Mouse (Mus musculus) forebrain, embryonic 10.5 days (tissue): ENCODE measurements around the gene Tnfaip2. TPM values are rescaled to one million over a fixed set of nuclear protein-coding genes. Genes with fewer than 3 reads are reported as not detected.

Experiments used
- DNase-seq: peaks from one replicate; pipeline ENCODE4 v3.0.0-alpha.2; 2017; ENCODE audit warnings: low spot score; ENCODE audit errors: extremely low spot score
- H3K27ac ChIP-seq: fragments of 300-500 bp; sonication (generic); 2 replicates; pipeline ENCODE4 v1.5.1; 2016; ENCODE audit warnings: mild to moderate bottlenecking
- H3K27me3 ChIP-seq: fragments of 300-500 bp; sonication (generic); 2 replicates; pipeline ENCODE4 v1.6.1; 2016; ENCODE audit warnings: mild to moderate bottlenecking; ENCODE audit not compliant: poor library complexity, severe bottlenecking
- H3K36me3 ChIP-seq: fragments of 300-500 bp; sonication (generic); replicated peaks from 2 replicates; pipeline ENCODE4 v1.6.1; 2016; ENCODE audit warnings: mild to moderate bottlenecking, moderate library complexity
- H3K4me1 ChIP-seq: fragments of 300-500 bp; sonication (generic); 2 replicates; pipeline ENCODE4 v1.6.1; 2016
- H3K4me3 ChIP-seq: fragments of 300-500 bp; sonication (generic); 2 replicates; pipeline ENCODE4 v1.5.1; 2016; ENCODE audit warnings: mild to moderate bottlenecking, moderate library complexity
- H3K9me3 ChIP-seq: fragments of 300-500 bp; sonication (generic); 2 replicates; pipeline ENCODE4 v1.6.1; 2016; ENCODE audit warnings: mild to moderate bottlenecking, moderate library complexity
- WGBS: fragments of 180-500 bp; shearing (Covaris S2); methylation state at CpG from one replicate; pipeline ENCODE4 v1.1.7; 2016; 5-methylcytosine and 5-hydroxymethylcytosine counted together
- polyA plus RNA-seq: library from polyadenylated mRNA; unstranded; fragments of >200 nt; fragmentation: Nextera tagmentation; extraction: Ambion mirVana; gene quantifications from 2 replicates; pipeline ENCODE4 v1.2.1, GENCODE M21; 2016

Gene Tnfaip2
- polyA plus RNA-seq, 1 experiment from 2014 or later, result 2.1 TPM

GRCm38 (mm10) chr12:111443011-111443870 lies 972 bp downstream of the Tnfaip2 start:
- H3K27me3 ChIP-seq, result peaks cover 94% of the 10 kb centered on the region
- peaks cover 66% of the 10 kb centered on the region for H3K4me1 ChIP-seq
- peak overlapping the region; percentile 12; the same call in 1 of the 2 replicates for H3K27ac ChIP-seq
- 0 out of 2 replicates have a peak, but pooled peaks cover 4% of the 10 kb centered on the region for H3K9me3 ChIP-seq
- no peaks in the 10 kb centered on the region for H3K36me3 ChIP-seq
- H3K4me3 ChIP-seq, result peak overlapping the region; percentile 57
- WGBS, result 8% methylated on average over 15 of the region's 15 CpGs
- no peak for DNase-seq

DNA sequence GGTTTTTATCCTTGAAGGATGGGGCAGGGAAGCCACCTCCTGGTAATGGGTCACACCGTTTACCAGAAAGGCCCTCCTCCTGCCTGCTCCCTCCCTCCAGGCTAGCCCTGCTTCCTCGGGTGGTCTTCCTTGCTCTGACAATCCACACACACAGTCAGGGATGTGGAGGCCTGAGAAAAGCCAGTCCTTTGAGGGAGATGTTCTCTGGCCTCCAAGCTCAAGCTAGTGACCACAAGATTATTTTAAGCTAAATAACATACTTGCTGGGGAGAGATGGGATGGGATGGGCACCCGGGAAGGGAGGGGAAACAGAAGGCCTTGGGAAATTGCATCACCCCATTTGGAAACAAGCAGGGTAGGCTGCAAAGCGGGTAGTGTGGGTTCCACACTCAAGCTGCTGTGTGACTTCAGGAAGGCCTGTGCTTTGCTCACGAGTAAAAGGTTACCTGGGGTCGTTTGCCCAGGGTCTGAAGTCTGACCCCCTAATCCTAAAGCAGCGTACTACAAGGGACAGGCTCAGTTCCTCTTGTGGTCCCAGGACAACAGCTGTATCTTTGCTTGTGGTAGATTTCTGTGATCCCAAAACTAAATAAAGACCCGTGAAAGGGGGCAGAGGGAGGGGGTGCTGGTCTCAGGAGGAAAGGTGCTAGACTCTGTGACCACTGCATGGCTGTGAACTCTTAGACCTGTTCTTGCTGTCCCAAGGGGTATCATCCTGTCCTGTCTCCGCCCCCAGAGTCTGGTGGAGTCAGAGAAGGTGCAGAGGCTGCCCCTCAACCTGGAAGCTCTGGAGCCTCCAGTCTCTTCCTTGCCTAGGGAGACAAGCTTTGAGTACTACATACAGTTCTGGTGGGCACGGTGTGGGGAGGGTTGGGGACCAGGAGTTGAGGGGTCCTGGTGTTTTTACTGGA lies 1.9 kb downstream of the Tnfaip2 start:
- Histone ChIP-seq H3K27me3 (peaks cover 97% of the 10 kb centered on the region), H3K4me3 (0 out of 2 replicates have a peak overlapping the region, but pooled peaks have one; percentile 57)
- WGBS, result 22% methylated on average over 10 of the region's 10 CpGs

GRCm38 (mm10) chr12:111445161-111445889 lies 3.1 kb downstream of the Tnfaip2 start:
- Histone ChIP-seq H3K27ac (no peak overlapping the region), H3K27me3 (peaks cover 100% of the 10 kb centered on the region), H3K36me3 (no peaks in the 10 kb centered on the region), H3K4me1 (peaks cover 87% of the 10 kb centered on the region), H3K9me3 (no peaks in the 10 kb centered on the region), H3K4me3 (peak overlapping the region; percentile 38)
- 2% methylated on average over 52 of the region's 52 CpGs for WGBS
- no peak for DNase-seq

More for the DNA sequence above, 1.9 kb downstream of the Tnfaip2 start:
- no peaks in the 10 kb centered on the region for H3K36me3 ChIP-seq
- DNase-seq, result no peak
- peaks cover 75% of the 10 kb centered on the region for H3K4me1 ChIP-seq
- H3K27ac ChIP-seq, result no peak overlapping the region
- 0 out of 2 replicates have a peak, but pooled peaks cover 4% of the 10 kb centered on the region for H3K9me3 ChIP-seq

- H3K4me3 ChIP-seq, result peak overlapping the region; percentile 38
- no peak for DNase-seq
- H3K36me3 ChIP-seq, result no peaks in the 10 kb centered on the region
- peaks cover 100% of the 10 kb centered on the region for H3K27me3 ChIP-seq
- H3K4me1 ChIP-seq, result peaks cover 90% of the 10 kb centered on the region
- no peak overlapping the region for H3K27ac ChIP-seq
- WGBS, result 4% methylated on average over 27 of the region's 27 CpGs
- H3K9me3 ChIP-seq, result no peaks in the 10 kb centered on the region
These were observed 3.8 kb downstream of the Tnfaip2 start for GRCm38 (mm10) chr12:111445890-111446613.

DNA sequence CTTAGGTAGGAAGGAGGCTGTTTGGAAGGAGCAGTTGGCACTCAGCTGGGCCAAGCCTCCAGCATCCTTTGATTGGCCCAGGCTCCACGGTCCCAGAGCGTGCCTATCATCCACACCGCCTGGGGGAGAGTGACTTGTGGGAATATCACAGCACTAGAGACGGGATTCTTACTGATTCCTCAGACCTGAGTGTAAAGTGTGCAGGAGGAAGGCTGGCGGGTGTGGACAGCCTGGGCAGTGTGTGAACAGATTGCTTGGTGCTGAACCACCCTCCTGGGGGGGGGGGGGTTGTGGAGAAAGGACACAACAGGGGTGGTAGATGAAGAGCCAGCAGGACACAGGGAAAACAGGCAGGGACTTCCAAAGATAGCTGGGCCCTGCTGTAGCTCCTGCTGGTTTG lies 4.5 kb downstream of the Tnfaip2 start:
- peak overlapping the region; percentile 6; the same call in 1 of the 2 replicates for H3K27ac ChIP-seq
- H3K9me3 ChIP-seq, result no peaks in the 10 kb centered on the region
- DNase-seq, result no peak
- peaks cover 86% of the 10 kb centered on the region for H3K4me1 ChIP-seq
- H3K36me3 ChIP-seq, result no peaks in the 10 kb centered on the region
- WGBS, result 18% methylated on average over 5 of the region's 5 CpGs
- no peak overlapping the region for H3K4me3 ChIP-seq
- peaks cover 100% of the 10 kb centered on the region for H3K27me3 ChIP-seq

DNA sequence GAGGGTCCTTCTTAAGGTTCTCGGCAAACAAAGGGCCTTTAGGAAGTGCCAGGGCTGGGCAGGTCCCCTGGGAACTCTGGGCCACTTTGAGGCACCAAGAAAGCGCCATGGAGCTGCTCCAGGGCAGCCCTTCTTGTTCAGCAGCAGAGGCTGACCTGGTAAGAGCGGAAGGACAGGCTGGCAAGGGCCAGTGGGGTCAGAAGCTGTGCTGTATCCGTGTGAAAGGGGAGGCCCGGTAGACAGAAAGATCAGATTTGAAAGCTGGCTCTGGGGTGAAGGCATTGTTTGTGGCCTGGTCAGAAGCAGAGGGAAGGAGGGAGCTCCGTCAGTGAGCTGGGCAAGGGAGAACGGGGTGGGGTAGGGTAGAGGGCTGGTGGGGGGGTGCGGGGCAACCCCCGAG lies 5.1 kb downstream of the Tnfaip2 start:
- Histone ChIP-seq H3K36me3 (no peaks in the 10 kb centered on the region), H3K27me3 (peaks cover 100% of the 10 kb centered on the region), H3K9me3 (no peaks in the 10 kb centered on the region), H3K4me1 (peaks cover 80% of the 10 kb centered on the region), H3K27ac (peak overlapping the region; percentile 6; the same call in 1 of the 2 replicates), H3K4me3 (no peak overlapping the region)
- no peak for DNase-seq
- WGBS, result 10% methylated on average over 9 of the region's 9 CpGs

DNA sequence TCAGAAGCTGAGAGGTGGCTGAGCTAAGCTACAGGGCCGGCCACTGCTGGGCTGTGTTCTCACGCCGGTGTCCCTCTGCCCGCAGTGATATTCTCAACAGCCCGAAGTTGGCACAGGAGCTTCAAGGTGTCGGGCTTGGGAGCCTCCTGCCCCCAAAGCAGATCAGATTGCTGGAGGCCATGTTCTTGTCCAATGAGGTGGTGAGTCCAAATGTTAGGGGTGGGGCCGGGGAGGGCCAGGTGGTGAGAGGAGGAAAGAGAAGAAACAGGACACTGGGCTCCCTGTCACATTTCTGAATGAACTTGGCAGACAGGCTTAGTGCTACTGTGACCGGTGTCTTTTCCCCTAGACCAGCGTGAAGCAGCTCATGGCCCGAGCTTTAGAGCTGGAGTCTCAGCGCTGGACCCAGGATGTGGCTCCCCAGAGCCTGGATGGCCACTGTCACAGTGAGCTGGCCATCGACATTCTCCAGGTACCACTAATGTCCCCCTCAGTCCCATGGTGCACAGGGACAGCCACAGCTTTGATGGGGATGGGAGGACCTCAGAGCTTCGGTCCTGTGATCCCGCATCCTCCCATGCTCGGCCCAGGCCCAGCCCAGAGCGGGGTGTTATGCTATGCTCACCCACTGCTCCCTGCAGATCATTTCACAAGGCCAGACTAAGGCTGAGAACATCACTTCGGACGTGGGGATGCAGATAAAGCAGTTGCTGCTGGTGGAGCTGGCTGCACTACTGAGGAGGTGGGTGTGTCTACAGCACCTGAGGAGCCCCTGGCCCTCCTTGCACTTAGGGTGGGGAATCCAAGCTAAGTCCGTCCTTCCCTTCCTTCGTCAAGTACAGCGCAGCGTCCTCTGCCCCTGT lies 5.9 kb downstream of the Tnfaip2 start:
- WGBS, result 12% methylated on average over 22 of the region's 22 CpGs
- Histone ChIP-seq H3K36me3 (no peaks in the 10 kb centered on the region), H3K27me3 (peaks cover 100% of the 10 kb centered on the region), H3K27ac (no peak overlapping the region), H3K4me3 (no peak overlapping the region), H3K9me3 (no peaks in the 10 kb centered on the region), H3K4me1 (peaks cover 72% of the 10 kb centered on the region)
- no peak for DNase-seq

GRCm38 (mm10) chr12:111448931-111449705 lies 6.8 kb downstream of the Tnfaip2 start:
- no peaks in the 10 kb centered on the region for H3K36me3 ChIP-seq
- 22% methylated on average over 13 of the region's 14 CpGs for WGBS
- H3K27ac ChIP-seq, result no peak overlapping the region
- H3K4me3 ChIP-seq, result no peak overlapping the region
- no peak for DNase-seq
- no peaks in the 10 kb centered on the region for H3K9me3 ChIP-seq
- peaks cover 100% of the 10 kb centered on the region for H3K27me3 ChIP-seq
- H3K4me1 ChIP-seq, result peaks cover 62% of the 10 kb centered on the region

- Histone ChIP-seq H3K36me3 (no peaks in the 10 kb centered on the region), H3K4me1 (peaks cover 58% of the 10 kb centered on the region), H3K9me3 (no peaks in the 10 kb centered on the region), H3K4me3 (no peak overlapping the region), H3K27me3 (peaks cover 100% of the 10 kb centered on the region), H3K27ac (no peak overlapping the region)
- WGBS, result 36% methylated on average over 6 of the region's 6 CpGs
- DNase-seq, result no peak
These were observed 8.1 kb downstream of the Tnfaip2 start for GRCm38 (mm10) chr12:111450359-111450758.

DNA sequence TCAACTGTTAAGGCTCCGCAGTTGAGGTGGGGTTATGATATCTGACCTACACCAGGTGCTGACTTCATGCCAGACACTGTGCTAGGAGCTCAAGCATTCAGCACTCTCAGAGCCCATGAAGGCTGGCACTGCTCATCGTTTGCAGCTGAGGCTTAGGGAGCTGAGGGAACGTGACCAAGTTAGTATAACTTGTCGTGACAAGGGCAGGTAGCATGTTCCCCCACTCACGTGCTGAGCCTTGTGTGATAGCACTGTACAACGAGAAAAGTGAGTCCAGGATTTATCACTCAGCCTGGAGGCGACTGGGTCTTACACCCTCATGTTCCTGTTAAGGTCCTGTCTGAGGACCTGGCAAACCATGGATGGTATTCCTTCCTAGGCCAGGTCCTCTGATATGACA lies 9.3 kb downstream of the Tnfaip2 start:
- Histone ChIP-seq H3K36me3 (no peaks in the 10 kb centered on the region), H3K4me1 (peaks cover 57% of the 10 kb centered on the region), H3K9me3 (no peaks in the 10 kb centered on the region), H3K27ac (no peak overlapping the region), H3K27me3 (peaks cover 100% of the 10 kb centered on the region), H3K4me3 (no peak overlapping the region)
- 83% methylated on average over 7 of the region's 7 CpGs for WGBS
- no peak for DNase-seq
